Mouse (Mus musculus): ENCODE data around the gene Mettl11b. TPM values are rescaled to one million over a fixed set of nuclear protein-coding genes. Genes with fewer than 3 reads are reported as not detected.
A peak's percentile ranks its signal among the peaks of the same experiment; 100 is the strongest.
"Not testable (repeated sequence)": the region's sequence is repeated elsewhere in the genome, so short reads cannot be mapped to it uniquely, and the experiment has no call there.

The Mettl11b gene
- 0.09 and 0.34 TPM in 2 replicates for polyA plus RNA-seq (2015; fragmentation: Nextera tagmentation; extraction: Ambion mirVana)

DNA sequence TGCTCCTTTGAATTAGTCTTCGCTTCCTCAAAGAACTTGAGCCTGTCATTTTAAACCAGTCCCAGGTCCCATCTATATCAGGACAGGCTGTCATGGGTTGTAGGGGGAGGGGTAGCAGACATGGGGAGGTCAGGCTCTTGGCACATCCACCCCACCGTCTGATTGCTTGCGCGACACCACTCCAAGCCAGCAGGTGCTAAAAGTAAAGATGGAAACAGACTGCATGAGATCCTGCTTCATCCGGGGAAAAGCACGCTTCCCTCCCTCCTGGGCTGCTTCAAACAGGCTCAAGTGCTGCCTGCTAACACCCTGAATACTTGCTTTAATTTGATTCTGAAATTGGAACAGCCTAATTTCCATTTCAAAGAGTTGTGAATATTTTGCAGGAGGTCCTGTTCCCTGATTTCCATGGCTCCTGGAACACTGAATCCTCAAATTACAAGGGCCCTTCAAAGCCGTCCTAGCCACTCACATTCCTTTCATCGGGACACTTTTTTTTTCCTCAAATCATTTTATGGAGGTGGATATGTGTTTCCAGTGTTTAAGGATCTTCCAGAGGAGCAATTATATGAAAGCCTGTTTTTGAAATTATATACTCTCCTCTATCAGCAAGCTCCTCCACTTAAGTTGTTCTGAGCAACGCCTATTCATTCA lies at the start of gene Mettl11b:
TSS of gene Mettl11b (minus strand) at position 127 of the 654 bp plus-strand sequence.
- no peaks in the 10 kb centered on the region for H3K27me3 ChIP-seq
- H3K27ac ChIP-seq, result no peak within 1 kb of the TSS

DNA sequence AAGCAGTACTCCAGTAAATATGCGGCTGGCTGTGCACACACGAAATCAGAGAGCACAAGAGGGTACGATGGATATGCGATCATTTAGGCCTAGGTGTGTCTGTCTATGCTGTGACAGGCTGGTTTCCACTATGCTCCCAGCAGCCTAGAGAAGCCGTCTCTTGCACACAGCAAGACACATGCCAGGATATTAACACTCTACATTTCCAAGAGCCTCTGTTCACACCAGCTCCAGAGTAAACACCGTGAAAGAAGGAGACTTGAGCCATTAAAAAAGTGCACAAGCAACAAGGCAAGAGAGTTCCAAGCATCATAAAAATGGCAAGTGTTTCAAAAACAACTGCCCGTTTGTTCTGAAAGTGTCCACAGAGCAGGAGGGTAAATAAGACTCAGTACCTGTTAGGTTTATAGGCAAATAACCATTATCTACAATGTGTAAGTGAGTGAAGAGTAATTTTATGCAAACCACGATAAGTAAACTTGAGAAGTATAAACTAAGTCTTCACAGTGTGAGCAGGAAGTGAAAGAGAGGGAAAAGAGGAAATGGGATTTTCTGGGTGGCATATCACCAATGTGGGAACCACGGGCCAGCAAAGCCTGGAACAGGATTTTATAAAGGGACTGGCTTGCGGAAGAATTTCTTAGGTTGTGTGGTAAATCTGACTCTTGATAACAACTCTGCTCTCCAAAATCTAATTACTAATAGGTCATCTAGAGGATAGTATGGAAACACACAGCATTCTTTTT lies 32.6 kb upstream of the Mettl11b start:
- H3K36me3 ChIP-seq, result no peaks in the 10 kb centered on the region
- 70% methylated on average over 10 of the region's 10 CpGs for WGBS
- H3K9ac ChIP-seq, result no peak overlapping the region
- H3K27me3 ChIP-seq, result no peaks in the 10 kb centered on the region
- H3K4me1 ChIP-seq, result no peaks in the 10 kb centered on the region
- no peaks in the 10 kb centered on the region for H3K9me3 ChIP-seq (replicated peaks)
- no peak for ATAC-seq (replicated peaks; ENCODE audit: low FRiP score)
- H3K4me3 ChIP-seq (replicated peaks), result no peak overlapping the region
- H3K27ac ChIP-seq, result no peak overlapping the region
- no peak overlapping the region for H3K4me2 ChIP-seq

More for the DNA sequence above, at the start of gene Mettl11b:
- no peaks in the 10 kb centered on the region for H3K4me1 ChIP-seq
- H3K9me3 ChIP-seq (replicated peaks), result no peaks in the 10 kb centered on the region
- WGBS, result 49% methylated on average over 9 of the region's 9 CpGs
- ATAC-seq (replicated peaks; ENCODE audit: low FRiP score), result peak; percentile 36; the same call in 1 of the 2 replicates
- H3K4me3 ChIP-seq (replicated peaks), result no peak within 1 kb of the TSS
- H3K36me3 ChIP-seq, result no peaks in the 10 kb centered on the region
- H3K4me2 ChIP-seq, result no peak within 1 kb of the TSS
- no peak within 1 kb of the TSS for H3K9ac ChIP-seq

DNA sequence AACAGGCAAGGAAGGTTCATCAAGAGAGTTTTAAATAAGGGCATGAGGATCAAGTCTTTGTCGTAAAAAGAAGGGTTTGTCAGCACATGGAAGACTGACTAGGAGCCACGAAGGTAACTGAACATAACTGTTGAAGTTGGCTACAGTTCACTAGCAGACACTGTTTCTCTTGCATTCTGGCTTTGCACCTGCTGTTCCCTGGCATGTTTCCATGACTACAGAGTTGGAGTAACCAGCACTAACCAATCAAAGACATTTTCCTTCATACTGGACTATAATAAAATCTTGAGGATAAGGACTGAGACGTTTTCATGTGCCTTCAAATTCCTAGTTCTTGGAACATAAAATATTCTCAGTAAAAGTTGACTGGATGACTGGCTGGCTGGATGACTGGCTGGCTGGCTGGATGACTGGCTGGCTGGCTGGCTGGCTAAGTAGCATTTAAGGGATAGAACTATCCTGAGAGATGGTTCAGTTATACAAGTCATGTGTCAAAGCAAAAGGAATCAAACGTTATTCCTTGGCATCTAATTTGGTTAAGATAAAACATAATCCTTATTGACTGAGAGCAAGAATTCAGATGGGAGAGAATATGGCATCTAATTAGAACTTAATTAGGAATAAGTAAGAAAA lies 26.4 kb upstream of the Mettl11b start:
- H3K4me2 ChIP-seq, result no peak overlapping the region
- H3K9me3 ChIP-seq (replicated peaks), result no peaks in the 10 kb centered on the region

DNA sequence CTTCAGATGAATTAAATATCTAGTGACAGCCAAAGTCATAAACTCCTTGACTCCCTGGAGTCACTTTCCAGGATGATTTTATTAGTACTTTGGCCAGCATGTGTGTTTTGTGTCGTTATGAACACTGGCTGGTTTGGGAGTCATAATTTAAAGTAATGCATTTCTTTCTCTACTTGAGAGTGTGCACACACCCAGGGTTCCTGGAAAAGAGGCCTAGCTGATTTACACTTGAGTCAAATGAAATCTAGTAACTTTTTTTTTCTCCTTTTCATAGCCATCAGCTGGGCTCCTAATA lies 12.2 kb upstream of the Mettl11b start:
- WGBS, result 22% methylated on average over 1 of the region's 1 CpGs
- no peaks in the 10 kb centered on the region for H3K4me1 ChIP-seq

More for the DNA sequence above, 26.4 kb upstream of the Mettl11b start:
- no peak for ATAC-seq (replicated peaks; ENCODE audit: low FRiP score)
- no peak overlapping the region for H3K27ac ChIP-seq
- 70% methylated on average over 4 of the region's 4 CpGs for WGBS
- H3K4me1 ChIP-seq, result no peaks in the 10 kb centered on the region
- no peak overlapping the region for H3K4me3 ChIP-seq (replicated peaks)
- no peaks in the 10 kb centered on the region for H3K36me3 ChIP-seq
- H3K9ac ChIP-seq, result no peak overlapping the region
- no peaks in the 10 kb centered on the region for H3K27me3 ChIP-seq

DNA sequence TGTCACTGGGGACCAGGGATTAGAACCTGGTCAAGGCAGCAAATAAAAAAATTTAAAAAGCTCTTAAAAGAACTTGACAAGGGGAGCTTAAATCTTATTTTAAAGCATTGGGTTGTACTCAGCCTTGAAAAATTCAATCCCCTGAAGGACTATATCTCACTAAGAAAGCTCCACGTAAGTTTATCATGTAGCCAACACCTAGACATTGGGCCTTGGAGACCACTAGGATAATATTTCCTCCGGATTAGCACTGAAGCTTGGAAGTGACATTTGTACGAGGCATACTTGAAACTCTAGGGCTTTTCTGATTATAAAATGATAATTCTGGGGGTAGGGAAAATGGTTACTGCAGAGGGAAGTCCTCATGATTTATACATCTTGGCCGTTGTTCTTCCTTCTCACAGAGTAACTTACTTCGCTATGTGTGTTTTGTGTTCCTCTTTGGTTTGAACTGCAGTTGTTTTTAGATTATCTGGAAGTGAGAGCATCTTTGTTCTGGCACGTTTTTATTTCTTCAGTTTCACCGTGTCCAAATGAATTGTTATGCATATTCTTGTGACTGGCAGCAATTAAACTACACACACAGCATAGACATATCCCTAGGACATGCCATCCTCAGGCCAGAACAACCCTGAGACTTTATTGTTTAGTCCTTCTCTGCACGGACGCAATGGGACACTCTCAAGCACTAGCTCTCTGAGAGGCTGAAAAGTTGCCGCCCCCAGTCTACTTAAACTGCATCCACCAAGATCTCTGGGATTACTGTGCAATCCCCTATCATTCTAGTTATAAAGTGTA lies 11.6 kb upstream of the Mettl11b start:
- 52% methylated on average over 10 of the region's 10 CpGs for WGBS
- no peak overlapping the region for H3K4me3 ChIP-seq (replicated peaks)
- H3K4me2 ChIP-seq, result no peak overlapping the region
- H3K27ac ChIP-seq, result 0 out of 2 replicates have a peak overlapping the region, but pooled peaks have one; percentile 29
- ATAC-seq (replicated peaks; ENCODE audit: low FRiP score), result no peak
- no peaks in the 10 kb centered on the region for H3K27me3 ChIP-seq
- no peak overlapping the region for H3K9ac ChIP-seq
- no peaks in the 10 kb centered on the region for H3K4me1 ChIP-seq
- no peaks in the 10 kb centered on the region for H3K9me3 ChIP-seq (replicated peaks)
- no peaks in the 10 kb centered on the region for H3K36me3 ChIP-seq

More for the DNA sequence above, 12.2 kb upstream of the Mettl11b start:
- H3K4me2 ChIP-seq, result no peak overlapping the region
- H3K9ac ChIP-seq, result no peak overlapping the region
- H3K27me3 ChIP-seq, result no peaks in the 10 kb centered on the region
- H3K9me3 ChIP-seq (replicated peaks), result no peaks in the 10 kb centered on the region
- no peak for ATAC-seq (replicated peaks; ENCODE audit: low FRiP score)
- no peak overlapping the region for H3K4me3 ChIP-seq (replicated peaks)
- no peaks in the 10 kb centered on the region for H3K36me3 ChIP-seq
- H3K27ac ChIP-seq, result no peak overlapping the region

DNA sequence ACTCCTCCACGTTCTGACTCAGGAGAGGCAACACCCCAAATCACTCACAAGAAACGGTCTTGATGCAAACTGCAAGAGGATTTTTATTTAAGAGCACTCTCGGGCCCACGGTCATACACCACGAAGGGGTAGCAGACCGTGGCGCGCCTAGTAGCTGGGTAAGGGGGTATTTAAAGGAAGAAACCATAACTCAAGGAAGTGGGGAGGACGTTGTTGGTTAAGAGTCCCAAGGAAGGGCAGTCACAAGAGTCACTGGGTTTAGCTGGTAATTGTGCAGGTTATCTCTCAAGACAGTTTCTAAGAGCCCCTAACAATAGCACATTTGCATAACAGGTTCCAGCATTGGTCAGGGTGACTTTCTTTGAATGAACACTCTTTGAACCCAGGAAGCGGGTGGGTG lies 6.1 kb upstream of the Mettl11b start:
- H3K9ac ChIP-seq; H3K27ac ChIP-seq; H3K4me3 ChIP-seq (replicated peaks); ATAC-seq (replicated peaks; ENCODE audit: low FRiP score); H3K36me3 ChIP-seq; H3K27me3 ChIP-seq; H3K4me2 ChIP-seq; H3K4me1 ChIP-seq; H3K9me3 ChIP-seq (replicated peaks): not testable (repeated sequence)
- WGBS, result 90% methylated on average over 10 of the region's 10 CpGs

DNA sequence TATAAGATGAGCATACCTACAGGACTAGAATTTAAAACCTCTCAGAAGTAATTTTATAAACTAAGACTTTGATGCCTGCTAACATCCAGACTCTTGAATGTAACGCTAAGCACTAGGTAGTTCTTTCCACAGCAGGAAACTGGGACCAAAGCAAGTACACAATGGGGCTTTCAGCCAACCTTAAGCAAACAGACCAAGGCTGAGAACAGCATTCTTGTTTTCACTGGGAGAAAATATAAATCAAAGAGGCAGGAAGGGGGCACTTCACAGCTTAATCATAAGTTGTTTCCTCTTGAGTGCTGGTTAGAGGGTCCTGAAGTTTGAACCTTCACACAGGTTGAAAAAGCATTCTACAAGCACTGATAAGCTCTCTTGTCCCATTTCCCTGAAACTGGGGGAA lies 1.1 kb downstream of the Mettl11b start:
- ATAC-seq (replicated peaks; ENCODE audit: low FRiP score), result no peak
- Histone ChIP-seq H3K27me3 (no peaks in the 10 kb centered on the region), H3K27ac (no peak overlapping the region), H3K4me1 (no peaks in the 10 kb centered on the region), H3K4me3 (replicated peaks) (no peak overlapping the region), H3K4me2 (no peak overlapping the region), H3K9ac (no peak overlapping the region), H3K9me3 (replicated peaks) (no peaks in the 10 kb centered on the region), H3K36me3 (no peaks in the 10 kb centered on the region)
- 39% methylated on average over 1 of the region's 1 CpGs for WGBS

DNA sequence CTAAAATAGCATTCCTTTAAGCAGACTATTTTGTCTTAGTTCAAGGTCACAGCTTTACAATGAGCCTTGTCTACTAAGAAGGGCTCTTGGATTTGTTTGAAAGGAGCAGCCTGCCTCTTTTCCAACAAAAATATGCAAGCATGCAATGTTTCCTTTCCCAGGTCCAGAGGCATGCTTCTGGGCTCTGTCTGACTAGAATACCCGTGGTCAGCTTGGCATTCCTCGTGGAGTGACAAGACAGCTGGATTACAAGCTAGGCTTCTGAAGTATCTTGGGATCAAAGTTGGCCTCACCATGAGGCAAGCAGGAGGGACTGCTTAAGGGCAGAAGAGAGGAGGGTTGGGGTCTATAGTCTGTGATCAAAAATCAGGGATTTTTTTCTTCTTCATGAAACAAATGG lies 16.4 kb downstream of the Mettl11b start:
- H3K27ac ChIP-seq, result no peak overlapping the region
- no peaks in the 10 kb centered on the region for H3K27me3 ChIP-seq
- no peak overlapping the region for H3K9ac ChIP-seq
- H3K4me3 ChIP-seq (replicated peaks), result no peak overlapping the region
- no peak for ATAC-seq (replicated peaks; ENCODE audit: low FRiP score)
- 35% methylated on average over 2 of the region's 2 CpGs for WGBS
- H3K36me3 ChIP-seq, result no peaks in the 10 kb centered on the region
- H3K4me1 ChIP-seq, result no peaks in the 10 kb centered on the region
- no peak overlapping the region for H3K4me2 ChIP-seq
- no peaks in the 10 kb centered on the region for H3K9me3 ChIP-seq (replicated peaks)

DNA sequence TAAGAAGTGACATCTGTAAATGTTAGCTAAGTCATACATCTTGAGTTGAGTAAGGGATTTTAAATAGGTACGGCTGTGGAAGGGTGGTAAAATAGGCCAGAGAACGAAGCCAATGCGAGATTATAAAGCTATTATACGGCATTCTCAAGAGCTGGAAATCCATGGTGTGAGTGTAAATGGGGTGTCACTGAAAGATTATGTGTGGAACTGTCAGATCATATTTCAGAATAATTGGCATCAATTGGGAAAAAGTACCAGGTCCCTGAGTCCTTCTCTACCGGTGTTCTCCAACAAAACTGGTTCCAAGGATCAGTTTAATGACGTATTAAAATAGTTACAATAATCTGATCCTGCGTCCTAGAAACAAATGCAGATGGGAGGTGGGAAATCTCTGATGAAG lies 24.5 kb downstream of the Mettl11b start:
- Histone ChIP-seq H3K9ac (no peak overlapping the region), H3K27ac (no peak overlapping the region), H3K4me3 (replicated peaks) (no peak overlapping the region), H3K9me3 (replicated peaks) (no peaks in the 10 kb centered on the region), H3K36me3 (no peaks in the 10 kb centered on the region), H3K4me1 (no peaks in the 10 kb centered on the region), H3K27me3 (no peaks in the 10 kb centered on the region), H3K4me2 (no peak overlapping the region)
- no peak for ATAC-seq (replicated peaks; ENCODE audit: low FRiP score)
- 94% methylated on average over 7 of the region's 7 CpGs for WGBS

DNA sequence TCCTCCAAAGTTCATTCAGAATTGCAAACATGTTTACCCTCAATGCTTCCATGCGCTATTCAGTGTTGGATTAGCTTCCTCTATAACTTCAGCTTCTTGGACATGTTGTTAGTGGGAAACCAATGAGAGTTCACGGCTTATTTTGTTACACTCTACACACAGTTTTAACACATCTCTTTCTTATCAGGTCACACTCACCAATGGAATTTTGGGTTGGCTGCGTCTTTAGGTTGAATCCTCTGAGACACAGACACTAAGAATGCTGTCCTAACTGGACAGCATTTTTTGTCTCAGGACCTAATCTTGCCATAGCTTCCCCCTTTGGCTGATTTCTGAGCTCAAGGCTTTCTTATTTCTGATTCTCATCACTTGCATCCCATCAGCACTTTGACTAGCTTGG lies 25.3 kb downstream of the Mettl11b start:
- WGBS, result 90% methylated on average over 3 of the region's 3 CpGs
- no peak for ATAC-seq (replicated peaks; ENCODE audit: low FRiP score)
- Histone ChIP-seq H3K9ac (no peak overlapping the region), H3K9me3 (replicated peaks) (no peaks in the 10 kb centered on the region), H3K36me3 (no peaks in the 10 kb centered on the region), H3K27ac (no peak overlapping the region), H3K27me3 (no peaks in the 10 kb centered on the region), H3K4me1 (no peaks in the 10 kb centered on the region), H3K4me2 (no peak overlapping the region), H3K4me3 (replicated peaks) (no peak overlapping the region)

DNA sequence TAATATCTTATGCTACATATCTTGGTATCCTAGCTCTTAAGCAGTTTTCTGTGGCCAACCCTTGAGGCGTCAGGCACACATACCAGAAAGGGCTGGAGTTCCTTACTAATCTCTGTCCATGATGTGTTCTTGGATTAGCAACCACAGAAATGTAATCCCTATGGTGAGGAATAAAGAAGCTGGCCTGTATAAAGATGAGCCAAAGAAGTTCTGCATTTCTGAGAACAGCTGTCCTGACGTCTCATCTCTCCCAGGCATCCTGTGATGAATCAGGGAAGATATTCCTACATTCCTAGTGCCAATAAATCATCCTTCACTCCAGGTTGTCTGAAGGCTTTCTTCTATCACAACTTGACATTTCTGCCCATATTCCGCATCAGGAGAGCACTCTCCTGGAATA lies 33.2 kb downstream of the Mettl11b start:
- H3K4me1 ChIP-seq, result no peaks in the 10 kb centered on the region
- ATAC-seq (replicated peaks; ENCODE audit: low FRiP score), result no peak
- no peaks in the 10 kb centered on the region for H3K27me3 ChIP-seq
- H3K4me2 ChIP-seq, result no peak overlapping the region
- H3K9me3 ChIP-seq (replicated peaks), result no peaks in the 10 kb centered on the region
- no peak overlapping the region for H3K27ac ChIP-seq
- H3K9ac ChIP-seq, result no peak overlapping the region
- H3K36me3 ChIP-seq, result no peaks in the 10 kb centered on the region
- no peak overlapping the region for H3K4me3 ChIP-seq (replicated peaks)
- 83% methylated on average over 3 of the region's 3 CpGs for WGBS

Measured in kidney, embryonic 15.5 days (tissue).